Mouse (Mus musculus) cerebellum, postnatal 25 days (tissue): Measurements from ENCODE around the gene Prkn.

Experiments used
- DNase-seq, 2 experiments: peaks; one replicate each; pipeline ENCODE4 v3.0.0; 2021; ENCODE audit warnings: mixed read lengths in 2 of 2

The Prkn gene

DNA sequence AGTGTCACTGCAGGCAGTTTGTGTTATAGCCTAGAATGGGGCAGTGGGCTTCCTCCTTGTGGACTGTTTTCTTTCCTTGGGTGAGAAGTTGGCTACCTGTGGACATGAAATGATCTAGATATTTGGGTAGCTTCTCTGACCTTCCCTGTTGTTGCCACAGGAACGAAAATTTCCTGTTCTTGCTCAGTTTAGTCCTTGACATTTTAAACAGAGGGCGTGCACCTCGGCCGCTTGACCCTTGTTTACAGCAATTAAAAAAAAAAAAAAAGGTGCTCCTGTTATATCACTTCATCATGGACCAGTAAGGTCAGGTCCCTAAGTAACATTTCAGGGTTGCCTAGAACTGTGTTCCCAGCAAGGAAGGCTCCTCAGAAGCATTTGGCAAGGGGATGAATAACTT, 927.1 kb downstream of the Prkn start:
- DNase-seq, result no peak

DNA sequence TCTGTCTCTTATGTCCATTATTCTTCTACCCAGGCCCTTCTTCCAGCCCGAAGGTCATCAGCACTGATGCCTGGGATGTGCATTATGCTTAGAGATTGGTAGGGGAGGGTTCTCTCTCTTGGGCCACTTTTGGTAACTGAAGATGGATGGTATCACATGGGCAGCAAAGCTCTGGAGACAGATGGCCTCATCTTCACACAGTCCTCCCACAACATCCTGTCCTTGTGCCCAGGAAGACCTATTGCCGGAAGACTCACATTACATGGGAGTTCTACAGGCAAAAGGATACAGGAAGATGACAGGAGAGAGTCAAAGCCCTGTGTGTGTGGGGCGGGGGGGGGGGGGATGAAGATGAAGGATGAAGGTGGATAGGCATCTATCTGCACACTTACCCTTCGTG, 928.2 kb downstream of the Prkn start:
- DNase-seq, result no peak

DNA sequence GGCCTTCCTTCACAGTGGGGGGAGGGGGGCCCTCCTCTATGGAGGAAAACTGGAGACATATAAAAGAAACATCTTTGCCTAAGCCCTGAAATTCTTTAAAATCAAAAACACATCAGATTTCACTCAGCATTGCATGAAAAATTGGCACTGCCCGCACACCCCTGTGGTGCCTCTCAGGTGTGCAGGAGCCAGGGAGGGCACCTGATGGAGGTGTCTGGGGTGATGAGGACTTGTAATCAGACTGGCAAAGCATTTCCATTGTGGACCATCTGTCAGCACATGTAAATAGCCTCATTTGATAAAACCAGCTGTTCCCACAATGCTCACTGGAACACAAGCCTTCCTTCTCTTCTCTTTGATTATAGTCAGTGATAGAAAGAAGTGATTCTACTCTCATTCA, 928.8 kb downstream of the Prkn start:
- DNase-seq, result peak; percentile 48 to 71

DNA sequence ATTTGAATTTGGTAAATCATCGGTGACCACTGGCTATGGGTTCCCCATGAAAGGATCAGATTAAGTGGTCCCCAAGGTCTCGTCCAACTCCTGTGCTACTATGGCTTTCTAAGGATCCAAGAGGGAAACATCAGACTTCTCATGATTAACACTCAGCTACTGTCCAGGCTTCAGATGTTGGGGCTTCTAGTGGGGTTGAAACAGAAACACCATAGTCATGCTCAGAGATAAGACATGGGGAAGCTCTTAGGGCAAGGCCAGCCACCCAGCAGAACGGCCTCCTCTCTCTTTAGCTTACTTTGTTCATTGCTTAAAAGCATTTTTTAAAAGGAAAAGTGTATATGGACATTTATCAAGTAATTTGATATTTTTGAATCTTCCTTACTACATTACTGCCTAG, 929.3 kb downstream of the Prkn start:
- no peak for DNase-seq

DNA sequence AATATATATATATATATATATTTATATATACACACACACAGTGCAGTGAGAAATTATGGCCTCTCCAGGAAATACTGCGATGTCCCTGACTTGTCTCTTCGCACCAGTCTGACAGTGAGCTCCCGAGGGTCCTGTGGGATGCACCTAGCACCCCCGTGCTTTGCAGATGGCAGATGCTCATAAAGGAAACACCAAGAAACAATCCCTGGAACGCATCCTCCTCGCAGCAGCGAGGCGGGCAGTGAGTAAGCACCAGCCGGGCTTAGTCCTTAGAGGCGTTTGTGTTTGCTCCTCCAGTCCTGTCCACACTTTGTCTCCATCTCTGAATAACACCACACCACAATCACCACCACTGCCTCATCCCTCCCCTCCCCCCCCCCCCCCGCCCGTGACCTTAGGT, 939.4 kb downstream of the Prkn start:
- no peak for DNase-seq

DNA sequence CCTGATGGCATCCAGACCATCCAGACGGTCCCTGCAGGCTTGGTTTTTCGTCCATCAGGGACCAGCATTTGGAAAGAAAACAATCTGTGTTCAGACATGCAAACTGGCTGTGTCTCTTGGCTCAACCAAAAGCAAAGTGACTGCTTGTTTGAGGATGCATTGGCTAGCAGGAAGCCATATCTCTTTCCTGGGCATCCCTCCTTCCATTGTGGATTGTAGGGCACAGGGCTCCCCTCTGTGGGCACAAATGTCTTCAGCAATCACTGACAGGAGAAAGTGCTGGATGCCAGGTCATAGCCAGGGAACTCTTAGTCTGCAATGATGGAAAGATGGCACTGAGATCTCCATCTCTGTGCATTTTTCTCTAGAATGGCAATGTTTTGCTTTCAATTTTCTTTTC, 939.8 kb downstream of the Prkn start:
- peak; percentile 23 to 51 for DNase-seq

DNA sequence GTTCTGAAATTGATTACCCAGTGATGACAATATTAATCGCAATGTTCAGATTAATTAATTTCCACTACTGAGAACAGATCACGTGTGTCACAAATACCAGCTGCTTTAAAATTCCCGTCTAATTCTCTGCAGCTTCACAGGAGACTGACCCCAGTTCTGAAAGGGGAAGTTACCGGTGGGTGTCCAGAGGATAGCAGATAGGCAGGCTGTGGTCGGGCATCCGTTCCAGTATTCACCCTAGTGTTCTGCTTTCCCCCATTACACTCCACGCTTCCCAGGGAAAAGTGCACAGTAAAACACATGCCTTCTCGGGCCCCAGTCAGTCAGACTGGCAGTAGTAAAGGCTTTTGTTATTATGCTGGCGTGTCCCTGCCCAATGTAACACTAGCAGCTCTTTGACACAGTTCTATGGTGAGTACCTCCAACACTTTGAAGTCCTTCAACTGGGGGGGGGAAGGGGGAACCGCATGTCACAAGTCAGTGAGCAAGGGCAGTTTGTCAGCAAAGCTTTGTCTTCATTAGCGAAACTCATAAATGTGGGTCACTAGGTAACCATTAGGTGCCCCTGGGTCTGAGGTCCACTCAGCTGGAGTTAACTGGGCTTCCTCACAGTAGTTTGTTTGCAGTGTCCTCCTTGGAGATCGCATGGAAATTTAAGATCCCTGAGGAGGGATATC, 940.8 kb downstream of the Prkn start:
- no peak for DNase-seq

DNA sequence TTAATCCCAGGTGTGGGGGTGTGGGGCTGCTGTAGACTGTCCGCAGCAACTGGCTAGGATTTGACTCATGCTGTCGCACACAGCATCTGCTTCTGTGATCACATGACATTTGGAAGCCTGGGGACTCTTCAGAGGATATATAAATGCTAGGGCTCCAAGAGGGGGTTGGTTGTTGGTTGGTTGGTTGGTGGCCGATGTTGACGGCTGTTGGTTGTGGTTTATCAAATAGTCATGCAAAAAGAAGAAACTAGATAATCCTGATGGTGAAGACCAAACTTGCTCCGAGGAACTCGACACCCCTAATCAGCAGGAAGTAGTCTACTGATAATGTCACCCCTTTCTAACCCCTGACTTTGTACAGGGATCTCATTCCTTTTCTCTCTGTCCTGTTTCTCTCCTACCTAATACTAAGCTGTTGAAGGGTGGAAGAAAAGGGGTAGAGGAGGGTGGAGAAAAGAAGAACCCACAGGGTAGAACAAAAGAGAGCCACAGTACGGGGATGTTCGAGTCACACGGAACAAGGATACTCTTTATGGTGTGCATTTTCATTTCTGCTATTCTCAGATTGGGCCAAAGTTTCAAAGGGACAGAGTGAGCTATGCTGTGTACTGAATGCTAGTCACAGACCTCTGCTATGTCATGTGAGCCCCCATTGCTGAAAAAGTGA, 948.2 kb downstream of the Prkn start:
- no peak for DNase-seq

DNA sequence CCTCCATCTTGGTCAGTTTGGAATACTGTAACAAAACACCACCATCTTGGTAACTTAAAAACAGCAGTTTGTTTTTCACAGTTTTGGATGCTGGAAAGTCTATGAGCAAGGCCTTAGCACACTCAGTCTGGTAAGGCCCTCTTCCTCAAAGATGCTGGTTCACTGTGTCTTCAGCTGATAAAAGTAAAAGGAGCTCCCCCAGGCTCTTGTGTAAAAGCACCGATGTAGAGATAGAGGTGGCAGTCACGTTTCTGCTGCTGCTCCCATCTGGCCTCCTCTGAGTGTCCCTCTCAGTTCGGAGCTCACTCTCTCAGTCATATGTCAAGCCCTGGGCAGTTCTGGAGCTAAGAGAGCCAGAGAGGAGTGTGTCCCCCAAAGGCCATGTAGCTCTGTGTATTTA, 955.8 kb downstream of the Prkn start:
- no peak for DNase-seq

DNA sequence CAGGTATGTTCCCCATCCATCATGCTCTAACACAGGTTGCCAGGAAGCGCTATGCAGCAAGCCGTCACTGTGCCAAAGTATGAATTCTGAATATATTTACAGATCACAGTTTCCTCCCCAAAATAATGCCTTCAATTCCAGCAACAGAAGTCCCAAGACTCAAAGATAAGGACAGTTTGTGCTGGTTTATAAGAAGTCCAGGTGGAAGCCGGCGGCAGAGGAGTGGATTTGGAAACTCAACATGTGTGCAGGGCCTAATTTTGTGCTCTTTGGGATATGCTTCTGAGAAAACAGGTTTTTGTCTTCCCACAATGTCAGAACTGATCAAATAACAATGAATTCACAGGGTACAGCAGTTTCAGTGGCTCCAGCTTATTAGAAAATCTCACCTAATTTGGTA, 961.0 kb downstream of the Prkn start:
- DNase-seq, result no peak

DNA sequence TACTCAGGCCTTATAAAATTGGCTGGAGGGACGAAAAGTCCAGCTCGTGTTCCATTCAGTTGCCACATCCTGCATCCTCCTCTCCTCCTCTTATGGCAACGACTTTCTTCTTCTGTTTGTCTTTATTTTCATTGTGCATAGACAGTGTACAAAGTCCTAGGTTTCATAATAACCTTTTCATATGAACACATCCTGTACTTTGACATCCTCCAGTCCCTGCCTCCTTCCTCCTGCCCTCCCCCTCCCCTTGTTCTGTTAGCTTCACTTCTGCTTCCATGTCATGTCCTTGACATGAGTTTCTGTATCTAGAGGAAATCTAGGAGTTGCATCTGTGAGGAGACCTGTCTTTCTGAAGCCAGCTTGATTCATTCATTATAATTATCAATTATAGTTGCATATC, 967.1 kb downstream of the Prkn start:
- DNase-seq, result no peak

DNA sequence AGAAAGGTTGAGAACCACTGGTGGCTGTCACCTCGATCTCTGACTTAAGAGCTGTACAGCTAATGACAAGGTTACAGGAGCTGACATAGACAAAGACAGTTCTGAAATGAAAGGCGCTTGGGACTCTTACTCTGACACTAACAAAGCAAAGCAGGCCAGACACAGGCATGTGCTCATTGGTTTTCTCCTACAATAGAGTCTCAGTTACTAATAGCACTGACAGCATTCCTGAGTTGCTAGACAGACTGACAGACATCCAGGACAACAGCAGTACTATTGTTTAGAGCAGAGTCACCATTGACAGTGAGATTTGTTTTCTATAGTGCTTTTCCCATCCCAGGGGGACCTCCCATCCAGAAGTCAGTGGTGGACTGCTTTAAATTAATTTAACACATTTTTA, 977.7 kb downstream of the Prkn start:
- DNase-seq, result no peak

DNA sequence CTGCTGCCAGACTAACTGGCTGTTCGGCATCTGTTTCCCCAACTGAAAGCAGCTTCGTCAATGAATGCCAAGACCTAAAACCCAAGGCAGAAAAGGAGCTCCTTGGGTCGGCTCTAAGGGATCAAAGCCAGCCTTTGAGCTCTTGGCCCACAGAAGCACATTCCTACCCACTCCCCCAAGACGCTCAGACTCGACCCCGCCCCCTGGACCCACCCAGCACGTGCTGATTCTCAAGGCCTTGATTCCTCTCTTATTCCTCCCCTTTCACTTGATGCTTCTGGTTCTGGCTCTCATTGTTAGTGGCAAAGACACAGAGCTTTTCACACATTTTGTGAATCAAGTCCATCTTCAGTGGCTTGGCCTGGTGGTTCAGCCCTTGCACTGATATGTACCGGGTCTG, 979.3 kb downstream of the Prkn start:
- no peak for DNase-seq

DNA sequence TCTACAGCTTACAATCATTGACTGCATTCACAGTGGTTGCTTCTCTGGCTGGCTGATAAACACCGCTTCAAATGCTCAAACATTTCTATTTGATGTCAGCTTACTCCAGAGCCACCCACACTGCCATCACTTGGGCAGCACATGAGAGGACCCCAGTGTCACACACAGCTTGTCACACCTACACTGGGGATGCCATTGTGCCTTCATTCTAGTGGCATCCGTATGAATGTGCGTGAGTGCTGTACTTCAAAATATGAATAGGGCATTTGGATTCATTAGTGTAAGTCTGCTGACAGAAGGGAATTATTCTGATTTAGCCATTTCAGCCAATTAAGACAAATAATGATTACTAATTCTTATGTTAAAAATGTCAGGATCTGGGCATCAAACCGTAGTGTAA, 980.6 kb downstream of the Prkn start:
- DNase-seq, result no peak

DNA sequence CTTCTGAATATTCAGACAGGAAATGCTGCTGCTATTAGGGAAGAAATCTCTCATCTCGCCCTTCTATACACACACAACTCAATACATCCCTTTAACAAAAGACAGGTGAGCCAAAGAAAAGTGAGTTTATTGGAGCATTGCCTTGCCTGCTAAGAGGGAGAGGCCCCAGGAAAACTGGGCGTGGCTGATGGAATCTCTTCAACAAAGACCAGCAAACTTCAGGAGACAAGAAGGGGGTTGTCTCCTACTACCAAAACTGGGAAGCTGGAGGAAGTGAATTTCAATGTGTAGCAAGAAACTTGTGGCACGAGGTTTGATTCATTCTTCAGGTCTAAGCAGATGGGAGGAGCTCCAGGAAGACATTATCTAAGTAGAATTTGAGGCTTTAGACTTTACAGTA, 989.3 kb downstream of the Prkn start:
- no peak for DNase-seq

DNA sequence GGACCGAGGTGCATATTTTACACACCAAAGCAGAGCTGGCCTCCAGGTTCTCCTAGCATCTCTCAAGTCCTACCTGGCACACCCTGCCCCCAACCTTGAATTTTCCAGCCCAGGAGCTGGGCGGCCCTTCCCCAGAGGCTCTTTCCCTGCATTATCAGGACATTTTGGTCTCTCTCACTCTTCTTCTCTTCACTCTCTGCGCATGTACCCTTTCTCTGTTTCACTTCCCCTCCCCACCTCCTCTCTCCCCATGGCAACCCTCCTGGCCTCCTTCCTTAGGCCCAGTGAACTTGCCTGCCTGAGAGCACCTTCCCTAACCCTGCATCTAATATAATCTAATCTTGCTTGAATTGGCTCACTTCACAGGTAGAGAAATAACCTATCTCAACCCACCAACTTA, 996.9 kb downstream of the Prkn start:
- no peak for DNase-seq

DNA sequence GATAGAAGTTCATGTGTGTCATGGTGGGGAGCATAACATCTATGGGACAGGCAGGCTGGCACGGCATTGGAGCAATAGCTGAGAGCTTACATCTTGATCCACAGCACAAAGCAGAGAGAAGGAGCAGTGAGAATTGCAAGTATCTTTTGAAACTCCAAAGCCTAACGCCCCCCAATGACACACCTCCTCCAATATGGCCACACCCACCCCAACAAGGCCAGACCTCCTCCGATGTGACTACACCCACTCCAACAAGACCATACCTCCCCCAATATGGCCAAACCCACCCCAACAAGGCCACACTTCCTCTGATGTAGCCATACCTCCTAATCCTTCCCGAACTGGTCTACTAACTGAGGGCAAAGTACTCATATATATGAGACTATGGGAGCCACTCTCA, 1004.3 kb downstream of the Prkn start:
- no peak for DNase-seq

DNA sequence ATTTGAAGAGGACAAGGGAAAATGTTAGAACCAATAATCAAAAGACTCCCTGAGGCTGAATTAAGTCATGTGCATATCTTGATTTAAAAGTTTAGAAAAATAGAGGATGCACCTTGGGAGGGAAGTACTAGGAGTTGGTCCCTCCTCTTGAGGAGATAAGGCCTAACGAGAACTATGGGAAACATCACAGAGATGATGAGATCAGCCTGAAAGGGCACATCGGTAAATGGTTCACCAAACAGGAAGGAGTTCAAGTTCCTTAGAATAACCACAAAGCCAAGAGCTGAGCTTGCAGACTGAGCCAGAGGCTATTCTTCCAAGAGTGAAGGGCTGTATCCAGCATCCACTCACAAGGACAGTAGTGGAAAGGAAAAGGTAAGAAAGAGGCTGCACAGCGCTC, 1004.8 kb downstream of the Prkn start:
- no peak for DNase-seq

DNA sequence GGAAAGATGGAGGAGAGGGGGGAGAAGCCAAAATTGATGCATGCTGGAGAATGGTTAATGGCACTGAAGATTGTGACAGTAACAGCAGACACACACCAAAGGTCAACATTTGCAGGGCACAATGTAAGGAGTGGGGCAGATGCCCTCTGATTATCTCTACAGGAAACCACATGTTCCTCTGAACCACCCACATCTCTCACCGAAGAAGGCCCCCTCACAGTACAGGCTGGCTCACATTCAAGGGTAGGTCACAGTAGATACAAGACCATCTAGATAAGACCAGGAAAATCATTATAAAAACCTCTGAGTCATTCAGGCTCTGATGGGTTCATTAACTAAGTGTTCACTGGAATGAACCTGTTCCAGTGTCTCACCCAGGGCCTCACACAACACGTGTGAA, 1005.3 kb downstream of the Prkn start:
- no peak for DNase-seq

DNA sequence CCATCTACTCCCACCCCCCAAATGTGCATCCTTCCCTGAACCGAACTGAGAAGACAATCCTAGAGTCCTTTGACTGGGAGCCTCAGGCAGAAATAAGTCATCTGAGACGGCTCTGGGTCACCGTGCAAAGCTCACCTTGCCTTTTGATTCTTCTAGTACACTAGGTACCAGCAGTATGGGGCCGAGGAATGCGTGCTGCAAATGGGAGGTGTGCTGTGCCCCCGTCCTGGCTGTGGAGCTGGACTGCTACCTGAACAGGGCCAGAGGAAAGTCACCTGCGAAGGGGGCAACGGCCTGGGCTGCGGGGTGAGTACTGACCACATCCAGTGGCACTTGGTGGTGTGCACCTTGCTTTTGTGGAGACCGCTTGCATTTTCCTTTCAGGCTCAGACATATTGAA, 1014.4 kb downstream of the Prkn start:
- no peak for DNase-seq

DNA sequence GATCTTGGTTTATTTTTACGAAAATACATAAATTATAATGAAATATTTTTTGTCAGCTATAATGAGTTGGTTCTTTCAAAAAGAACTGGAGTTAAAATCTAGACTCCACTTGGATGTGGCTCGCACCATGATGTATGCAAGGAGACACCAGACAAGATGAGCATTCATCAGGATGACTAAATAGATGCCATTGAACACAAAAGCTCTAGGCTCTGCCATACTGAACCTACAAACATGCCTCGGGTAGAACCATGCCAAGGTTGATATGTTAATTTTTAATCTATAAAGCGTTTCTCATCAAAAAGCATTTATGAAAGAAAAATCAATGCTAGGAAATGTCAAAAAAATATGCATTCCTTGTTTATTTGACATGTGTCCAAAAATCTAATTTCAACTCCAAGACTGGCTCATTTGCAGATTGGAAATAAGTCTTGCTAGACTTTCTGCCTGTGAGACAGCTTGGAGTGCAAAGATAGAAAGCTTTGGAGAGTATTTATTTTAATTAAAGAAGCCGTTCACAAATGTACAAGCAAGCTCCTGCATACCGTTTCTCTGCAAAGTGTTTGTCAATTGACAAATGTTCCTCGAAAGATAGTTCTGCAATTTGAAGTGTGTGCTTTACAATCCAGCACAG, 1018.7 kb downstream of the Prkn start:
- DNase-seq, result no peak

DNA sequence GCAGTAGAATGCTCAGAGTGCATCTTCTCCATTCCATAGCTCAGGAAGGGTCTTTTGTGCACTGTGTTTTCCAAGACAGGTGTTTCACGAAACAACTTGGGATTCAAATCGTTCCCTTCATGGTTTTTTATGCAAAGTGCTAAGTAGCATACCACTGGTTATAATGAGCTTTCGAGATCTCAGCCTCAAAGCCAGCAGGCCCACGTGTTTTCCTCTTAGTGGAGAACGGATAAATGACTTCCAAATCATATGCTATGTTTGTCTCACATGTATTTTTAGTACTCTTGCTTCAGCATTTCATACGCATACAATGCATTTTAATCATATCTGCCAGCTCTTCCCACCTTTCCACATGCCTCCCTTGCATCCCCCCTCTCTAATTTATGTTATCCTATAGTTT, 1021.0 kb downstream of the Prkn start:
- DNase-seq, result no peak

DNA sequence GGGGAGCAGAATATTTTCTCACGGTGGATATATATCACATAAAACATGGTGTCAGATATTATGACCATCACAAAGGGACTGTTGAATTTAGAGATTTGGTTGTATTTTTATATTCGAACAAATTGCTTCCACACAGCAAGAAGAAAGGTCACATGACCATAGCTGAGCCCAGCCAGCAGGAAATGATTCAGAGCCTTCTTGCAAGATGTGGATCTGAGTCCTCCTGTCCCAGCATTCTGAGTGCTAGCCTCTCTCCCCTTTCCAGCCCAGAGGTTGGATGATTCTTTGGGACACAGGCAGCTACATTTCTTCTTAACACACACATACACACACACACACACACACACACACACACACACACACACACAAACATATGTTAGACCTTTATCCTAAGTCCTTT, 1022.2 kb downstream of the Prkn start:
- no peak for DNase-seq

DNA sequence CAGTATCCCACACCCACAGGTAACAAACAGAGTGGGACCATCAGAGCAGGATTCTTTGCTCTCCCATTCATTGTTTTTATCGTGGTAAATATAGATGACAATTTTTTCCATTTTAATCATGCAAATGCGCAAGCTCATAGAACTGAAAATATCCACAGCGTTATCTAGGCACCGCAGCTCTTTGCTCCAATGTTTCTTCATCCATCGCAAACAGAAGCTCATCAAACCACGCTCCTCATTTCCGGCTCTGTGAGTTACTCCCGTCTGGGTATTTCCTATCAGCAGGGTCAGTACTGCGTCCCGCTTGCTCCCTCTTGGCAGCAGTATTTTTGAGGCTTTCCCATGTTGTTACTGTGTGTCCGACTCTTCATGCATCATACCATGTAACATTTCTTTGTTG, 1022.8 kb downstream of the Prkn start:
- no peak for DNase-seq

DNA sequence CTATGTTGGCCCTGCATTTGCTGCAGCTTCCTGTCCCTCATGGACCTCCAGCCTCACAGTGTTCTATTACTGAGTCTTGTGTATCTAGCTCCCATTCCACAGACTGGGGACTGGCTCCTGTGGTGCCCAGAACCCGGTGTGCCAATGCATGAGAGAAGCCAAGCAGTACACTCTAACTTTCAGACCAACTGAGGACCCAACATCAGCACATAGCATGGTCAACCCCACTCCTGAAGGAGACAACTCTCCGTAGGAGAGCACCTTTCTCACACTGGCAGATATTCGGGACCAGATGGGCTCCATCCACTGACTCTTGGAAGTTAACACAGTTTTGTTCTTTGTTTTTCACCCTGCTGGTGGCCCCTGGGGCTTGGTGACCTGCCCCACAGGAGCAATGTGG, 1026.0 kb downstream of the Prkn start:
- DNase-seq, result no peak
